Mouse (Mus musculus) erythroblast, embryonic 14.5 days (primary cell): Measurements from ENCODE around the gene Cfap97.

Source experiments
- GATA1 ChIP-seq: IDR thresholded peaks from 2 replicates; pipeline ENCODE4 v1.6.1; 2012; ENCODE audit warnings: low read length, inconsistent platforms, mixed read lengths
- TAL1 ChIP-seq: IDR thresholded peaks from 3 replicates; pipeline ENCODE4 v1.6.1; 2012; ENCODE audit warnings: low read length, inconsistent platforms, mixed read lengths

GRCm38 (mm10) chr8:46117172-46117571 lies 34.4 kb upstream of the Cfap97 start:
- no peak for TF ChIP-seq TAL1
- no peak for TF ChIP-seq GATA1
